ENCODE assay signal across 33 mouse cellular contexts in genomic region chr4:155573876-155574275, GRCm38 (mm10). TPM values are rescaled to one million over a fixed set of nuclear protein-coding genes. Genes with fewer than 3 reads are reported as not detected.
DNase-seq lines count a peak whose midpoint lies in the region; ATAC-seq and TF ChIP-seq lines count a peak whose summit lies in the region.
"Had no signal": no experiment of that assay in that cellular context is flagged by ENCODE, and none has a peak within 500 bp of the region (broad histone marks: within the 10 kb centered on the region; RNA-seq: fewer than 3 reads in every experiment).

No protein-coding gene starts in this region.

- ATAC-seq in liver, embryonic 11.5 days (replicated peaks; ENCODE audit: low FRiP score) = no peak
- peak; percentile 26; the same call in 1 of the 2 replicates for ATAC-seq in liver, postnatal 0 days
- ATAC-seq: activated CD4-positive, CD25-positive, alpha-beta regulatory T cell, adult 4 months; forebrain, postnatal 0 days; hindbrain, postnatal 0 days; intestine, embryonic 16.5 days; Patski had no signal

- H3K9me3 ChIP-seq in liver, embryonic 11.5 days (ENCODE audit: control insufficient read depth, low read length) = no peaks in the 10 kb centered on the region
- H3K9me3 ChIP-seq in liver, postnatal 0 days (ENCODE audit: low read length) = no peaks in the 10 kb centered on the region
- H3K9me3 ChIP-seq: embryonic facial prominence, embryonic 10.5 days; embryonic facial prominence, embryonic 15.5 days; forebrain, embryonic 12.5 days; hindbrain, embryonic 12.5 days; liver, embryonic 13.5 days; neural tube, embryonic 12.5 days; stomach, embryonic 15.5 days had no signal

- no peak overlapping the region for H3K4me3 ChIP-seq in liver, adult 2 months (ENCODE audit: insufficient read depth, low read depth, low read length)
- H3K4me3 ChIP-seq in liver, embryonic 11.5 days (ENCODE audit: low read depth, low read length) = no peak overlapping the region
- H3K4me3 ChIP-seq in liver, postnatal 0 days (ENCODE audit: low read depth, low read length) = no peak overlapping the region
- H3K4me3 ChIP-seq: embryonic facial prominence, embryonic 10.5 days; embryonic facial prominence, embryonic 15.5 days; forebrain, embryonic 12.5 days; hindbrain, embryonic 12.5 days; liver, embryonic 13.5 days; myocyte; neural tube, embryonic 12.5 days; stomach, embryonic 15.5 days had no signal

- no peak for TF ChIP-seq POLR2A in liver, adult 2 months (IDR thresholded peaks at IDR 0.05; ENCODE audit: extremely low read depth, insufficient read depth, low read length)

- peak overlapping the region; percentile 65 for H3K9ac ChIP-seq in liver, adult 2 months (ENCODE audit: low read depth, low read length)
- H3K9ac ChIP-seq in liver, embryonic 11.5 days (ENCODE audit: low read depth, low read length) = no peak overlapping the region
- H3K9ac ChIP-seq in liver, postnatal 0 days (replicated peaks) = no peak overlapping the region
- H3K9ac ChIP-seq: embryonic facial prominence, embryonic 15.5 days; forebrain, embryonic 12.5 days; forebrain, postnatal 0 days; hindbrain, embryonic 12.5 days; liver, embryonic 13.5 days; neural tube, embryonic 12.5 days; stomach, embryonic 15.5 days had no signal

- peaks cover 53% of the 10 kb centered on the region for H3K4me1 ChIP-seq in liver, adult 2 months (ENCODE audit: control insufficient read depth, insufficient read depth, low read length)
- H3K4me1 ChIP-seq in liver, embryonic 11.5 days (replicated peaks; ENCODE audit: control insufficient read depth, insufficient read depth, low read length) = peaks cover 14% of the 10 kb centered on the region
- peaks cover 38% of the 10 kb centered on the region for H3K4me1 ChIP-seq in liver, postnatal 0 days (ENCODE audit: insufficient read depth)
- H3K4me1 ChIP-seq: forebrain, embryonic 12.5 days; hindbrain, embryonic 12.5 days; neural tube, embryonic 12.5 days; stomach, embryonic 15.5 days had no signal

- no peak for TF ChIP-seq CTCF in liver, adult 2 months (IDR thresholded peaks at IDR 0.05; ENCODE audit: low read depth, low read length)
- TF ChIP-seq CTCF in liver, postnatal 0 days (IDR thresholded peaks at IDR 0.05; ENCODE audit: low read depth) = no peak

- DNase-seq in adrenal gland, adult 2 months = peak; percentile 62
- no peak for DNase-seq in adrenal gland, adult 8-10 months
- DNase-seq in liver, adult 2 months (ENCODE audit: extremely low read depth, low read depth, low spot score) = peak; percentile 87
- DNase-seq in liver, embryonic 11.5 days (ENCODE audit: low spot score) = no peak
- peak; percentile 34 for DNase-seq in R1 (ENCODE audit: low read depth, low spot score)
- DNase-seq in liver, postnatal 0 days = no peak
- DNase-seq in right cerebral cortex, postnatal 4 days = no peak
- DNase-seq: cerebellum, adult 8-10 months; cerebellum, postnatal 25 days; forebrain, postnatal 0 days; gastrocnemius, postnatal 10 days; heart, postnatal 36 days; kidney, adult 9 months; kidney, postnatal 10 days; layer of hippocampus, adult 9-11 months; liver, embryonic 13.5 days; lung, postnatal 36 days; right cerebral cortex, adult 18-20 months; thymus, adult 18-20 months; thymus, postnatal 36 days had no signal

- no peaks in the 10 kb centered on the region for H3K27me3 ChIP-seq in liver, adult 2 months (ENCODE audit: control insufficient read depth, insufficient read depth, low read length)
- H3K27me3 ChIP-seq in liver, embryonic 11.5 days (replicated peaks; ENCODE audit: control insufficient read depth, insufficient read depth, low read length) = no peaks in the 10 kb centered on the region
- H3K27me3 ChIP-seq in liver, postnatal 0 days (ENCODE audit: insufficient read depth, low read length) = no peaks in the 10 kb centered on the region
- H3K27me3 ChIP-seq: embryonic facial prominence, embryonic 15.5 days; forebrain, embryonic 12.5 days; hindbrain, embryonic 12.5 days; liver, embryonic 13.5 days; neural tube, embryonic 12.5 days; Patski; stomach, embryonic 15.5 days had no signal

- WGBS in liver, adult 2 months = 22% methylated on average over 9 of the region's 9 CpGs
- 87% methylated on average over 9 of the region's 9 CpGs for WGBS in liver, embryonic 11.5 days
- 68% methylated on average over 9 of the region's 9 CpGs for WGBS in liver, postnatal 0 days (ENCODE audit: insufficient replicate concordance)

- no peak for TF ChIP-seq EP300 in liver, postnatal 0 days (IDR thresholded peaks at IDR 0.05; ENCODE audit: low read depth)

- H3K36me3 ChIP-seq in liver, adult 2 months (ENCODE audit: control insufficient read depth, insufficient read depth, low read length) = no peaks in the 10 kb centered on the region
- no peaks in the 10 kb centered on the region; the same call in 1 of the 2 replicates for H3K36me3 ChIP-seq in liver, embryonic 11.5 days (ENCODE audit: control insufficient read depth, insufficient read depth, low read length)
- H3K36me3 ChIP-seq in liver, postnatal 0 days (replicated peaks; ENCODE audit: insufficient read depth, low read length) = peaks cover 22% of the 10 kb centered on the region

- peaks cover 39% of the 10 kb centered on the region for H3K79me2 ChIP-seq in liver, adult 2 months (ENCODE audit: control insufficient read depth, insufficient read depth, low read length)

- H3K27ac ChIP-seq in liver, adult 2 months (replicated peaks; ENCODE audit: insufficient read depth, low read depth, low read length) = peak overlapping the region; percentile 97
- H3K27ac ChIP-seq in liver, embryonic 11.5 days (ENCODE audit: low read depth, low read length) = no peak overlapping the region
- peak overlapping the region; percentile 67 for H3K27ac ChIP-seq in liver, postnatal 0 days (ENCODE audit: low read depth)
- H3K27ac ChIP-seq: embryonic facial prominence, embryonic 10.5 days; embryonic facial prominence, embryonic 15.5 days; forebrain, embryonic 12.5 days; hindbrain, embryonic 12.5 days; hindbrain, postnatal 0 days; liver, embryonic 13.5 days; neural tube, embryonic 12.5 days; stomach, embryonic 15.5 days had no signal

- H3K4me2 ChIP-seq in liver, embryonic 11.5 days = no peak overlapping the region
- peak overlapping the region; percentile 6; the same call in 1 of the 2 replicates for H3K4me2 ChIP-seq in liver, postnatal 0 days (ENCODE audit: low read depth, low read length)
- H3K4me2 ChIP-seq: embryonic facial prominence, embryonic 15.5 days; forebrain, embryonic 12.5 days; heart, embryonic 11.5 days; hindbrain, embryonic 12.5 days; liver, embryonic 13.5 days; midbrain, embryonic 11.5 days; neural tube, embryonic 12.5 days; stomach, embryonic 15.5 days had no signal

RNA-seq across cellular contexts. Expression of gene Nadk, which starts 11.7 kb away (rescaled TPM):
- total RNA-seq in adrenal gland, adult 2 months (2021) = 100 to 1,000 TPM; 184 to 322 TPM
- polyA plus RNA-seq in adrenal gland, adult 2 months (2012; rRNA removed) = 297 and 390 TPM in 2 replicates
- 100 to 1,000 TPM; 155 to 289 (median 213) TPM for total RNA-seq in adrenal gland, adult 8-10 months (2022)
- total RNA-seq in liver, adult 2 months (2014; rRNA removed) = 163 and 201 TPM in 2 replicates
- polyA plus RNA-seq in liver, adult 2 months (2012; rRNA removed) = 196 and 218 TPM in 2 replicates
- polyA plus RNA-seq in liver, embryonic 11.5 days (2014; fragmentation: Nextera tagmentation; extraction: Ambion mirVana) = 117 and 128 TPM in 2 replicates
- 50.1 and 55.5 TPM in 2 replicates for polyA plus RNA-seq in liver, postnatal 0 days (2015; fragmentation: Nextera tagmentation; extraction: Ambion mirVana)

RNA-seq across cellular contexts. Expression of gene Slc35e2, which starts 27.3 kb away (rescaled TPM):
- total RNA-seq in adrenal gland, adult 2 months (2021) = 10 to 100 TPM; 33.6 to 35.9 TPM
- 17.5 and 29.6 TPM in 2 replicates for polyA plus RNA-seq in adrenal gland, adult 2 months (2012; rRNA removed)
- 10 to 100 TPM; 38.8 to 54.2 (median 44.9) TPM for total RNA-seq in adrenal gland, adult 8-10 months (2022)
- total RNA-seq in liver, adult 2 months (2014; rRNA removed) = 63.5 and 65.6 TPM in 2 replicates
- polyA plus RNA-seq in liver, adult 2 months (2012; rRNA removed) = 18.5 and 19.8 TPM in 2 replicates
- 13.4 and 14.5 TPM in 2 replicates for polyA plus RNA-seq in liver, embryonic 11.5 days (2014; fragmentation: Nextera tagmentation; extraction: Ambion mirVana)
- 5.4 and 5.6 TPM in 2 replicates for polyA plus RNA-seq in liver, postnatal 0 days (2015; fragmentation: Nextera tagmentation; extraction: Ambion mirVana)

RNA-seq across cellular contexts. Expression of gene Cdk11b, which starts 50.8 kb away (rescaled TPM):
- total RNA-seq in adrenal gland, adult 2 months (2021) = 10 to 100 TPM; 41.6 to 46.7 TPM
- polyA plus RNA-seq in adrenal gland, adult 2 months (2012; rRNA removed) = 11.9 and 18.9 TPM in 2 replicates
- 10 to 100 TPM; 43.1 to 56.6 (median 47.3) TPM for total RNA-seq in adrenal gland, adult 8-10 months (2022)
- 8.5 and 11.2 TPM in 2 replicates for total RNA-seq in liver, adult 2 months (2014; rRNA removed)
- 8.8 and 10.6 TPM in 2 replicates for polyA plus RNA-seq in liver, adult 2 months (2012; rRNA removed)
- 57.9 and 64.9 TPM in 2 replicates for polyA plus RNA-seq in liver, embryonic 11.5 days (2014; fragmentation: Nextera tagmentation; extraction: Ambion mirVana)
- 22.8 and 24.9 TPM in 2 replicates for polyA plus RNA-seq in liver, postnatal 0 days (2015; fragmentation: Nextera tagmentation; extraction: Ambion mirVana)

Comparison
In these comparisons a context has a peak if more than half of its experiments do, and no peak if none do; other contexts are left out.
1. DNase-seq: peak in adrenal gland, adult 2 months (single experiment), liver, adult 2 months (single experiment) and R1 (single experiment); none in adrenal gland, adult 8-10 months (single experiment), liver, embryonic 11.5 days (single experiment), liver, postnatal 0 days (single experiment) and right cerebral cortex, postnatal 4 days (single experiment).